Mouse (Mus musculus) common myeloid progenitor, adult 5-6 weeks (primary cell): Measurements from ENCODE around the gene Zfr2. TPM values are rescaled to one million over a fixed set of nuclear protein-coding genes. Genes with fewer than 3 reads are reported as not detected.

Source experiments
- ATAC-seq: replicated peaks from 2 replicates; pipeline ENCODE4 v1.8.0; 2016; ENCODE audit warnings: low read depth, mild to moderate bottlenecking, moderate TSS enrichment, inconsistent platforms; ENCODE audit not compliant: poor library complexity, severe bottlenecking
- total RNA-seq: library from RNA; stranded (forward); fragments of 200-1000, 187-1606 nt; gene quantifications from 2 replicates; pipeline ENCODE4 v1.2.3, GENCODE M21; 2017

The Zfr2 gene
- 0.19 TPM in 1 of 2 replicates, not detected in the other for total RNA-seq

- peak; percentile 85 for ATAC-seq
Measured at GRCm38 (mm10) chr10:81232580-81233225, at the start of gene Zfr2. Gene Zfr2, plus strand, starts transcription at chr10:81233155.

DNA sequence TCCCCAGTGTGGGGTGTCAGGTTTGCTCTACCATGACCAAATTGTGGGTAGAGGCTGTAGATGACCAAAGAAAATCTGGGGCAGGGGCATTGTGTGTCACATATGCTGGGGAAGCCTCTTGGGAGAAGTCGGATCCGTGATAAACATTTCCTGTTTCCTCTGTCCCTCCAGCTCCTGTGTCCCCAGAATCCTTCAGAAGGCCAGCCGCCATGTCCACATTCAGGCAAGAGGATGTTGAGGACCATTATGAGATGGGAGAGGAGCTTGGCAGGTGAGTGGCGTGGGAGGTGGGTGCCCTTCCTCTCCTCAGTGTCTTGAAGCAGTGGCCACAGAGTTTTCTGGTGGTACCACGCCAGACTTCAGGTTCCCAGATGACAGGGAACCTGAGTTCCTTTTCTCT is 49.1 kb upstream of the Zfr2 start, which contains the start of gene 4930442H23Rik:
TSS of gene 4930442H23Rik (minus strand) at position 45 of the 400 bp plus-strand sequence.
- ATAC-seq = no peak

- no peak for ATAC-seq
Measured at GRCm38 (mm10) chr10:81184765-81185164, 48.2 kb upstream of the Zfr2 start.

- no peak for ATAC-seq
Measured at GRCm38 (mm10) chr10:81187161-81187560, 45.8 kb upstream of the Zfr2 start.

- ATAC-seq = no peak
Measured at GRCm38 (mm10) chr10:81189821-81190220, 43.1 kb upstream of the Zfr2 start.

DNA sequence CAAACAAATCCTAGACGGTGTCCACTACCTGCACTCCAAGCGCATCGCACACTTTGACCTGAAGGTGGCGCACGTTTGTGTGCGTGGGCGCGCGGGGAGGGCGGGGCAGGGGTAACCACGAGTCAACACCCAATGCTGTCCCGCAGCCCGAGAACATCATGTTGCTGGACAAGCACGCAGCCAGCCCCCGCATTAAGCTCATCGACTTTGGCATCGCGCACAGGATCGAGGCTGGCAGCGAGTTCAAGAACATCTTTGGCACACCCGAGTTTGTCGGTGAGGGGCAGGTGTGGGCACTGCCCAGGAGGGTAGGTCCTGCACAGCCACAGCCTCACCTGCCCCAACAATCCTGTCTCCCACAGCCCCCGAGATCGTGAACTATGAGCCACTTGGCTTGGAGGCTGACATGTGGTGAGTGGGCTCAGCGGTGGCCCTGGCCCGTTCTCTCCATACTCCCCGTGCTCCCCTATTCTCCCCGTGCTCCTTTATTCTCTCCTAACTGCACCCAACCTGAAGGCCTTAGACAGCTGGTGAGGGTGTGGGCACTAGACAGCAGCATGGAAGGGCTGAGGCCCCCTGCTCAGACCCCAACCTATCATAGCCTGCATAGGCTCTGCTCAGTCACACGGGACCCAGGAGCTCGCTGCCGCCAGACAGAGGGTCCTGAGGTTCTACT is 42.6 kb upstream of the Zfr2 start:
- ATAC-seq = no peak

GRCm38 (mm10) chr10:81190912-81191321 is 42.0 kb upstream of the Zfr2 start:
- ATAC-seq = peak; percentile 2; the same call in 1 of the 2 replicates

GRCm38 (mm10) chr10:81191342-81191982 is 41.5 kb upstream of the Zfr2 start:
- peak; percentile 31 for ATAC-seq

GRCm38 (mm10) chr10:81192270-81192967 is 40.5 kb upstream of the Zfr2 start:
- ATAC-seq = peak; percentile 27

- 0 out of 2 replicates have a peak, but pooled peaks have one; percentile 9 for ATAC-seq
Measured at GRCm38 (mm10) chr10:81192968-81193501, 39.9 kb upstream of the Zfr2 start.

- no peak for ATAC-seq
Measured at GRCm38 (mm10) chr10:81193991-81194774, 38.8 kb upstream of the Zfr2 start.

GRCm38 (mm10) chr10:81195300-81195699 is 37.7 kb upstream of the Zfr2 start:
- no peak for ATAC-seq

GRCm38 (mm10) chr10:81196470-81197065 is 36.4 kb upstream of the Zfr2 start:
- no peak for ATAC-seq

DNA sequence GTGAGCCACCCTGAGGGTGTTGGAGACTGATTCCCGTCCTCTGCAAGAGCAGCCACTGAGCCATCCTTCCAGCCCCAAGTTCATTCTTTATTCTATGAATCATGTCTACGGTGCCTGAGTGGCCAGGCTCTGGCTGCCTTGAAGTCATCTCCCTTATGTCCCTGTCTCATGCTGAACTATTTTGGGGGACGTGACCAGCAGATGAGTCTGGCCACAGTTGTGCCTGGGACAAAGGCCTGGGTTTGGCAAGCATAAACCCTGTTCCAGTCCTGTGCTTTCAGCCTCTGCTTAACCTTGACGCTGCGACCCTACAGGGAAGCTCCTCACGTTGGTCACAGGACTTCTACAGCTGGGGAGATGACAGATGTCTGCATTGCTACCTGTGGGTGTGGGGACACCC is 35.6 kb upstream of the Zfr2 start:
- ATAC-seq = no peak

DNA sequence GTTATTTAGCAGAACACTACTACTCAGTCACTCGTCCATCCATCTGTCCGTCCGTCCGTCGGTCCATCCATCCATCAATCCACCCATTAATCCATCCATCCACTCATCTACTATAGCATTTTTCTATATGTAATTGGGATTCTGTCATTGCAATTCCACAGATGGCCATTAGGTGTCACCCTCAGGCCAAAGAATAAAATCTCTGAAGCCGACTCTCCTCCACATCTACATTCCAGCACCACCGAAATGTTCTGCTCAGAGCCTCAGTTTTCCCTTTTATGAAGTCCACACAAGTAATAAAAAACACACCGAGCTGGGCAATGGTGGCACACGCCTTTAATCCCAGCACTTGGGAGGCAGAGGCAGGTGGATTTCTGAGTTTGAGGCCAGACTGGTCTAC is 34.7 kb upstream of the Zfr2 start:
- ATAC-seq = peak; percentile 58

DNA sequence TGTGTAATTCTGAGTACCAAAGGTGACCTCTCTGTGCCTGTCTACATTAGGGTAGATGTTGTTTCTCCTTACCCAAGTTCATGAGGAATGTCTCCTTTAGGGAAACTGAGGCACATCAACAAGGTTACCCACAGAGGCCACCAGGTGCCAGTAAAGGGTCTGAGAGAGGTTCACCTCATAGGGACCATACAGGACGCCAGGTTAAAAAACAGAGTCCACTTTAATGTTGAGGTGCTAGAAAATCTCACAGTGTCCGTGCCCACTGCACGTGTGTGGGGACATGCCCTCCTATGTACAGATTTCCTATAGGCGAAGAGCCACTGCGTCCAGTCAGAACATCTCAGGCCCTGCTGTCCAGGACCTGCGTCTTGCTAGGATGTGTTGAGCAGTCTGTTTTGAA is 34.0 kb upstream of the Zfr2 start:
- ATAC-seq = no peak

GRCm38 (mm10) chr10:81200141-81200540 is 32.8 kb upstream of the Zfr2 start:
- no peak for ATAC-seq

DNA sequence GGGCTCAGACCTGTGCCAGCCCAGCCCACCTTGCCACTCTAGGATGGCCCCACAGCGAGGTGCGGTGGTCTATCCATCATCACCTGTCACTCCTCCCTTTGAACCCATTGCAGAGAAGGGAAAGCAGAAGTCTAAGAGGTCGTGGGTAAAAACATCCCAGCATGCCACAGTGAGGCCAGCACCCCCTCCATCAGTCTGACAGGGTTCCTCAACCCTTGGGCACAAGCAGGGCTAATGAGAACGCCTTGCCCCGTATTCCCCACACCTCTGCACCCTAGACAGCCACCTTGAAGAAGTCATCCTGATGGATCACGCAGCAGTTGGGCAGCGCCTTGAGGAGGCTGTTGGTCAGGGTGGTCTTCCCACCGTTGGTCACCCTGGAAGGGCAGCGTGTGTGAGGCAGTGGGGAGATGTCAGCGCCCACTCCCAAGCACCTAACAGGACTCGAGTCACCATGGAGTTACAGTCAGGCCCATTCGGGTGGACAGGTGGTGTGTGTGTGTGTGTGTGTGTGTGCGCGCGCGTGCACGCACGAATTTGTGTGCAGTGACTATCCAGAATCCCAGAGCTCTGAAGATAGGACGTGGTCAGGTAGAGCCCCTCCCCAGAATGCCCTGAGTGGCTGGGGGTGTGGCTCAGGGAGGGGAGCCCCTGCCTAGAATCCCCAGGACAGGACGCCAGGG is 32.2 kb upstream of the Zfr2 start:
- no peak for ATAC-seq
